Mouse (Mus musculus): ENCODE data around the gene Ninl.
A peak's percentile ranks its signal among the peaks of the same experiment; 100 is the strongest.

Gene Ninl

DNA sequence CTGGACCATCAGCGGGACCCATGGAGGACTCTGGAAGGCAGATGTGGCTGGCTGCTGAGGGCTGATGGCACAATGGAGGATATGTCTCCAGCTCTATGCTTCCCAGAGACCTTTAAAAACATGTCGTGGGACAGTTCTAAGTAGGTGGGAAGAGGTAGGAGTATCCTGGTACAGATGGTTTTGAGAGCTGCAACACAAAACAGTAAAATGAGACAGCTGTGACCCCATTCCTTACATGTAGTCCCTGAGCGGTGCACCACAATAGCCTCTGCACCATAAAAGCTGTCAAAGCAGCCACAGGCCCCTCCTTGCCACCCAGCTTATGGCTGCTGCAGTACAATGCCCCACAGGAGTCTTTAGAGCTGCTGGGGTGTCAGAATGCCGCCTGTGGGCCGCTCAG is 41.6 kb downstream of the Ninl start:
- DNase-seq (ENCODE audit: low read depth), result no peak

DNA sequence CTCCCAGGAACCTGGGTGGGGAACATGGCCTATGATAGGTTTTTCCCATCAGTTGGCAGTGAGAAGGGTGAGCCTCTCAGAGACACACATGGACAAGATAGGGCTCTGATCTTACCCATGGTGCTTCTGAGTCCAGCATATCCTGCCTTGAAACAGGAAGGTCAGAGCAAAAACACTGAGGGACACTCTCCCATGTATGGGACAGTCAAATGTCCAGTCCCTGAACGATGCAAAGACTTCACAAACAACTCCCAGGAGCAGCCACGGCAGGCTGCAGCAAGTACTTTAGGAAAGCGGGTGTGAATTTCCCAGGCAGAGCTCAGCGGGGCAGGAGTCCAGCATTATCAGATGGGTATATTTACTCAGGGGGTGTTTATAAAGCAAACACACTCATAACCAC is 43.9 kb downstream of the Ninl start:
- DNase-seq (ENCODE audit: low read depth), result no peak

DNA sequence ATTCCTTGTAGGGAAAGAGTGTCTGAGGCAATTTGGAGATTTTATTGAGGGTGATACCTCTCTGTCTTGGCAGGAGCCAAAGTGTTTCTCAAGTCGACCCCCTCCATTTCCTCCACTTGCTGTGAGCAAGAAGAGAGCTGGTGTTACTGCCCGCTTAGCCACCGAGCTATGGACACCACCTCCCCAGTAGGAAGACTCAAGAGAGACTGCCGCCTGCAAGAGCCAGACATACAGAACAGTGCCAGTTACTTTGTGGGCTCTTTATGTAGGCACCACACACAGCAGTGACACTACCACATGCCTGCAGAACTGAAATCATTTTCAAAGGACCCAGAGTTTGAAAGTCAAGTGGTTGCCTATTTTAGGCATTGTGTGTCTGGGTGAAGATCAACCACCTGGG is 48.1 kb downstream of the Ninl start:
- DNase-seq (ENCODE audit: low read depth), result no peak

DNA sequence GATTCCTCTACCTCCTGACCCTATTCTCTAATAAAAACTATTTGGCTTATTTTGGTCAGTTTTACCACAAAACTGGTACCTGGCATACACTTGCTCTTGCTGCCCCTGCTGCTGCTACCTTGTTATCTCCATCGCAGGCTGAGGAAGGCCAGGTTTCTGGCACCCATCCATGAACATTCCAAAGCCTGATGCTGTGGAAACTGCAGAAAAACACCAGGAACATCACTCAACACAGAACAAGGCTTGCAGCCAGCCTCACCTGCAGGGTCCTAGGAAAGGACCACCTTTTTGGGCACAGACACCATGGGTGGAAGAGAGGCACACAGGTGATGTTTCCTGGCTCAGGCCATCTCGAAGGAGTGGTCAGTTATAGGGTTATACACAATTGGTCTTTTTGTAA is 48.7 kb downstream of the Ninl start:
- peak; percentile 22 for DNase-seq (ENCODE audit: low read depth)

GRCm38 (mm10) chr2:150985359-150985758 is 53.8 kb downstream of the Ninl start:
- DNase-seq (ENCODE audit: low read depth), result no peak

- DNase-seq (ENCODE audit: low read depth), result no peak
These were observed 57.1 kb downstream of the Ninl start for GRCm38 (mm10) chr2:150982051-150982450.

- no peak for DNase-seq (ENCODE audit: low read depth)
These were observed 57.7 kb downstream of the Ninl start for GRCm38 (mm10) chr2:150981524-150981923.

GRCm38 (mm10) chr2:150979861-150980620 is 59.1 kb downstream of the Ninl start:
- DNase-seq (ENCODE audit: low read depth), result no peak

GRCm38 (mm10) chr2:150978791-150979190 is 60.4 kb downstream of the Ninl start:
- DNase-seq (ENCODE audit: low read depth), result no peak

DNA sequence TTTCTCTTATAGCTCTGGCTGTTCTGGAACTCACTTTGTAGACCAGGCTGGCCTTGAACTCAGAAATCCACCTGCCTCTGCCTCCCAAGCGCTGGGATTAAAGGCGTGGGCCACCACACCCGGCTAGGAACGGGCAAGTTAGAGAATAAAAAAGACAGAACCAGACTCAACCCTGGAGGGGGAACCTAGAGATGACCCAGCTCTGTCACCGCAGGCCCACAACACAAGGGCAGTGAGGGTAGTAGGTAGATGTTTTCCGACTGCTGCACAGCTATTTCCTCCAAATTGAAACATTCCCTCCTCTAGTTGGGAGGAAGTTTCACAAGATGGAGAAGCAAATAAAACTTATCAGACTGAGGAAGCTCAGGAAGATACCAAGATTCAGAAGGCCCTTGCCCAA is 61.5 kb downstream of the Ninl start:
- no peak for DNase-seq (ENCODE audit: low read depth)

GRCm38 (mm10) chr2:150976871-150977270 is 62.3 kb downstream of the Ninl start:
- DNase-seq (ENCODE audit: low read depth), result no peak

DNA sequence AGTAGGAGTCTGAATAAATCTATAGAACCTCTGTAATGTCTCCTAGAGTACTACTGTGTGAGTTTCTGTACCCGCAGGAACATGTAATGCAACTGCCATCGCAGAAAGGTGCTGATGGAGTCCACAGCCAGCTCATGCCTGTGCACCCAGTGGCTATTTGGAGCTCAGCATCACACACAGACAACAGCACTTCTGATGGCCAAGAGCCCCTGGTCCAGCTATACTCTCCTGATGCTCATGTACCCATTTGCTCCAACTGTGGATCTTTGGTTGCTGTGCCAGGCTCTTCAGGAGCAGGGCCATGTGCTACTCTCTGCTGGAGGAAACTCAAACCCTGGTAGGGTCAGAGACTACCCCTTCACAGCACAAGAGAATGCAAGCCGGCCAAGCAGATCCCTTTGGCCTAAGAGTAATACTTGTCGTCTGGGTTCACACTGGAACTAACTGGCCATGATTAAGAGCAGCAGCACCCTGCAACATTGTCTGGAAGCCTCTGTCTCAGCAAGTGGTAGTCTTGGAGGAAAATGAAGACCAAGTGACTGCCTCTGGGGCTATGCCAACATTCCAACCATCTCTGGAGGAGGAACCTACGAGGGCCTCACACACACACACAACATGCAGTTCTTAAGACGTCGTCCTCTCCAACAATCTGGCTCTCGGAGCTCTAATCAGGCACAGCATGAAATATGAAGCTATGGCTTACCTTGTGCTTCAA is 65.6 kb downstream of the Ninl start:
- peak; percentile 48 for DNase-seq (ENCODE audit: low read depth)

DNA sequence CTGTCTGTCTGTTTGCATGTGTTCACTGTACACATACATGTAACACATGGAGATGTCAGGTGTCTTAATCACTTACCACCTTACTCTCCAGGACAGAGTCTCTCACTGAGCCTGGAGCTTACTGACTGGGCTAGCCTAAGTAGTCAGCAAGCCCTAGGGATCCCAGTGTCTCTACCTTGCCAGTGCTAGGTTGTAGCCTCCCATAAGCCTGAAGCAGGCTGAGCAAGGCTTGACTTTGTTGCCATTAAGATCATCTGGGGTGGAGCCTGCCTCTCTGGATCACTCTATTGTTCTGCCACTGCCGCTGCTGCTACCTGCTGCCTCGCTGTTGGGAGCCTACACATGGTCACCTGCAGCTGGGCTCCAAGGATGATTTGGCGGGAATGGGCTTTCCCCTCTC is 66.5 kb downstream of the Ninl start:
- no peak for DNase-seq (ENCODE audit: low read depth)

- DNase-seq (ENCODE audit: low read depth), result no peak
These were observed 67.3 kb downstream of the Ninl start for GRCm38 (mm10) chr2:150971856-150972255.

- DNase-seq (ENCODE audit: low read depth), result no peak
These were observed 70.0 kb downstream of the Ninl start for GRCm38 (mm10) chr2:150969231-150969630.

DNA sequence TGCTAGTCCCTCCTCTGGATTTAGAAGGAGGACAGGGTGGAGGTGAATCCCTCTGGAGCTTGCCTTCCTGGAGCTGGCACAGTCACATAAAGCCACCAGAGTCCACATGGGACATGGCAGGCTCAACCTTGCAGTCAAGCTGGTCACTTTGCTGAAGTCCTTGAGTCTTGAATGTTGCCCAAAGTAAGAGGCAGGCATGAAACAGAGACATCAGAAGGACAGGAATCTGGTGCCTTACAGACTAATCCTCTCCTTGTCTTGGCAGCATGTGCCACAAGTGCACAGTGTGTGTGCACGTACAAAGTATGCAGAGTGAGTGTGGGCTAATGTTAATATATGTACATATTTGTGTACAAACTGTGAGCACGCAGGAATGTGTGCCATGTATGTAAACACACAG is 71.7 kb downstream of the Ninl start:
- no peak for DNase-seq (ENCODE audit: low read depth)

GRCm38 (mm10) chr2:150965951-150966350 is 73.2 kb downstream of the Ninl start:
- no peak for DNase-seq (ENCODE audit: low read depth)

DNA sequence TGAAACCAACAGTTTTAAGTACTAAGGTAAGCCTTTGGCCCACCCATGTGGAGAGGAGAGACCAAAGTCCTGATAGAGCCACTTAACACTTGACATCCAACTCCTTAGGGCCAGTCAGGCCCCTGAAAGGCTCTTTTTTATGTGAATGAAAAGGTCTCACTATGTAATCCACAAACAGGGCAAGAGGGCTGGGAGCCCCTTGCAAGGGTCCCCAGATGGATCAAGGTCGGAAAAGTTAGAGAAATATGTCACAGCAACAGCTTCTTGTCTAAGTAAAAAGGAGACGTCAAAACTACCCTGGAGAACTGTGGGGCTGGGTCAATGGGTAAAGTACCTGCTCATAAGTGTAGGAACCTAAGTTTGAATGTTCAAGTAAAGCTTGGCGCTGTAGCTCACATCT is 74.5 kb downstream of the Ninl start:
- no peak for DNase-seq (ENCODE audit: low read depth)

- DNase-seq (ENCODE audit: low read depth), result no peak
These were observed 75.9 kb downstream of the Ninl start for GRCm38 (mm10) chr2:150963246-150963645.

DNA sequence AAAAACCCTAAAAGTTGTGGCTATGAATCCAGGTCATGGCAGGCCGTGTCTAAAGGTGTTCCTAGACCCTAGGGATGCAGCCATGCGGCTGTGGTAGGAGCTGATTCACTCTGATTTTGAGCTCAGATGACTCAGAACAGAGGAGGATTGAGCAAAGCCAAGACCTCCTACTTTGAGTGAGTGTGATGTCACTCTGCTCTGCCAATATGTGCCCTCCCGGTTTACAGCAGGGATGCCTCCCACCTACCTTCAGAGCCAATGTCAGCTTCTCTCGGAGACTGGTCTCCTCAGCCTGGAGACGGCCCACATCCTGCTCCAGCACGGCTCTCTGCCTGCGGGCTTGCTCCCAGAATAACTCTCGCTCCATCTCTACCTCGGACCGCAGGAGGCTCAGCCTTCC is 79.7 kb downstream of the Ninl start:
- peak; percentile 64 for DNase-seq (ENCODE audit: low read depth)

GRCm38 (mm10) chr2:150955859-150956258 is 83.3 kb downstream of the Ninl start:
- DNase-seq (ENCODE audit: low read depth), result no peak

DNA sequence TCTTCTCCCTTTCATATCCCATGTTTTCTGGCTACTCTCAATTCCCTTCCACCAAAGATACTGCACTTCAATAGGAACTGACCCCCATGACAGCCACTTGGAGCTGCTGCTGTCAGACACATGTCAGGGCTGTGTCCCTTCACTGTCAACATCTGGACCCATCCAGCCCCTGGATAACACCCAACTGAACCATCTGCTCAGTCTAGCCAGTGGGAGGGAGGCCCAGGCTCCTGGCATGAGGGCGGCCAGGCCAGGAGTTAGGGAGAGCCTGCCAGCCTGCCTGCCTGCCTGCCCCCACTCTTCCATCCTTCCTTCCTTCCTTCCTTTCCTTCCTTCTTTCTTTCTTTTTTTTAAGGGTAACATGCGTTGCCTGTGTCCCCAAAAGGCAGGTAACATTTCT is 88.0 kb downstream of the Ninl start:
- DNase-seq (ENCODE audit: low read depth), result no peak

- no peak for DNase-seq (ENCODE audit: low read depth)
These were observed 89.1 kb downstream of the Ninl start for GRCm38 (mm10) chr2:150950056-150950455.

DNA sequence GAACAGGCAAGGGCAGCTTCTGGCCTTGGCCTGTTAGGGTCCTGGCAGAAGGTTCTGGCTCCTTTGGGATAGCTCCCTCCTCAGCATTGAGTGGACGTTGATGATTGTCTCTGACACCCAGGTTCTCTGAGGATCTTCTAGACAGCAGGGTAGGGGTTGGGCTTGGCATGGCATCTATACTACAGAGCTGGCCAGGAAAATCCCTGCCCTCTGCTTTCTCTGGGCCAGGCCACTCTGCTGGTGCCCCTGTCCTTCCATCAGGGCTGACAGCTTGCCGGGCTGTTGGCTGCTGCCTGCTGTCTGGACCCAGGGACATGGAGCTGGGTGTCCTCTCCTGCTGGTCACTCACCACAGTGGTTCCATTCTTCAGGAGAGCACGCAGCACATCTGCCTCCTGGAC is 89.5 kb downstream of the Ninl start:
- DNase-seq (ENCODE audit: low read depth), result no peak
